Mouse (Mus musculus): ENCODE measurements around the gene Bdh2. TPM values are rescaled to one million over a fixed set of nuclear protein-coding genes. Genes with fewer than 3 reads are reported as not detected.
A peak's percentile ranks its signal among the peaks of the same experiment; 100 is the strongest.

The Bdh2 gene
- 2.4 and 4.1 TPM in 2 replicates for polyA plus RNA-seq (2012; rRNA removed)

DNA sequence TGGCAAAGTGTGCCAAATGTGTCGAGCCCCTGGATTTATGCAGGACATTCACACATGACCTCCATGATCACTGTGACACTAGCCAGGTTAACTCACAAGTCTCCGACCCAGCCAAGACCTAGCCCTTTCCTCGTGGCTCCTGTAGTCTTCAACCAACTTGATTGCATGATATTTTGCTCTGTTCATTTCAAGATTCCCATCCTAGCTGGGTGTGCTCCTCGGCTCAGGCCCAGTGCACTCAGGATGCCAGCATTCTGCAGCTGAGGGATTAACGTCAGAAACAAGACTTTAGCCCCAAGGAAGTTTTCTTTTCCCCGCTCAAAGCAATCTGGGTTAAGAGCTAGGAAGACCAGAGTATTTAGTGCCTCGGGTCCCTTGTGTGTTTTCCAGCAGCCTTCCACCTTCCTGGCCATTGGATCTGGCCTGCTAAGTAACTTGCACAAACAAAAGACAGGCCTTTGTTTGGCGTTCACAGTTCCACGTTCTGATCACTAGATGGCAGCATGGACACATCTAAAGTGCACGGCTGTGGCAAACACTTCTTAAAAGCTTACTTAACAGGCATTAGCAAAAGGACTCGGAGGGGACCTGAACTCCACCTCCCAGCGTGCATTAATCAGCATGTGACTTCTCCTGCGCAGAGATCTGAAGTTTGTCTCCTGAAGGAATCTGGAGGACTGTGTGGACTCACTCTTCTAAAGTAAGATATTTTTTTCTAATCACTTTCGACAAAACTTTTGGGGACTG lies at the start of gene Bdh2:
Bdh2 (plus strand) TSS at position 553 of the 747 bp plus-strand sequence.
- no peak within 1 kb of the TSS for H3K4me3 ChIP-seq (ENCODE audit: insufficient read depth, low read length)
- H3K4me1 ChIP-seq (ENCODE audit: control insufficient read depth, insufficient read depth, low read length), result no peaks in the 10 kb centered on the region
- TF ChIP-seq CTCF (IDR thresholded peaks at IDR 0.05; ENCODE audit: extremely low read depth, insufficient read depth, low read length) (peak; percentile 95), POLR2A (IDR thresholded peaks at IDR 0.05; ENCODE audit: extremely low read depth, insufficient read depth, low read length) (no peak)
- no peak within 1 kb of the TSS for H3K27ac ChIP-seq (ENCODE audit: insufficient read depth, low read length)

GRCm38 (mm10) chr3:135232058-135232457 lies 49.0 kb upstream of the Bdh2 start:
- TF ChIP-seq POLR2A (IDR thresholded peaks at IDR 0.05; ENCODE audit: extremely low read depth, insufficient read depth, low read length), result no peak
- TF ChIP-seq CTCF (IDR thresholded peaks at IDR 0.05; ENCODE audit: extremely low read depth, insufficient read depth, low read length), result no peak
- Histone ChIP-seq H3K4me1 (ENCODE audit: control insufficient read depth, insufficient read depth, low read length) (no peaks in the 10 kb centered on the region), H3K27ac (ENCODE audit: insufficient read depth, low read length) (no peak overlapping the region), H3K4me3 (ENCODE audit: insufficient read depth, low read length) (no peak overlapping the region)

GRCm38 (mm10) chr3:135232462-135232861 lies 48.6 kb upstream of the Bdh2 start:
- Histone ChIP-seq H3K27ac (ENCODE audit: insufficient read depth, low read length) (no peak overlapping the region), H3K4me1 (ENCODE audit: control insufficient read depth, insufficient read depth, low read length) (no peaks in the 10 kb centered on the region), H3K4me3 (ENCODE audit: insufficient read depth, low read length) (no peak overlapping the region)
- TF ChIP-seq CTCF (IDR thresholded peaks at IDR 0.05; ENCODE audit: extremely low read depth, insufficient read depth, low read length), result no peak

GRCm38 (mm10) chr3:135245733-135246132 lies 35.3 kb upstream of the Bdh2 start:
- H3K27ac ChIP-seq (ENCODE audit: insufficient read depth, low read length), result no peak overlapping the region
- H3K4me3 ChIP-seq (ENCODE audit: insufficient read depth, low read length), result no peak overlapping the region
- H3K4me1 ChIP-seq (ENCODE audit: control insufficient read depth, insufficient read depth, low read length), result no peaks in the 10 kb centered on the region
- no peak for TF ChIP-seq POLR2A (IDR thresholded peaks at IDR 0.05; ENCODE audit: extremely low read depth, insufficient read depth, low read length)
- peak; percentile 29; the same call in 1 of the 2 replicates for TF ChIP-seq CTCF (IDR thresholded peaks at IDR 0.05; ENCODE audit: extremely low read depth, insufficient read depth, low read length)

- Histone ChIP-seq H3K27ac (ENCODE audit: insufficient read depth, low read length) (no peak overlapping the region), H3K4me3 (ENCODE audit: insufficient read depth, low read length) (no peak overlapping the region), H3K4me1 (ENCODE audit: control insufficient read depth, insufficient read depth, low read length) (no peaks in the 10 kb centered on the region)
- TF ChIP-seq CTCF (IDR thresholded peaks at IDR 0.05; ENCODE audit: extremely low read depth, insufficient read depth, low read length) (no peak), POLR2A (IDR thresholded peaks at IDR 0.05; ENCODE audit: extremely low read depth, insufficient read depth, low read length) (no peak)
Observed at GRCm38 (mm10) chr3:135246828-135247227, 34.2 kb upstream of the Bdh2 start.

GRCm38 (mm10) chr3:135249104-135249503 lies 31.9 kb upstream of the Bdh2 start:
- TF ChIP-seq CTCF (IDR thresholded peaks at IDR 0.05; ENCODE audit: extremely low read depth, insufficient read depth, low read length) (no peak), POLR2A (IDR thresholded peaks at IDR 0.05; ENCODE audit: extremely low read depth, insufficient read depth, low read length) (no peak)
- Histone ChIP-seq H3K27ac (ENCODE audit: insufficient read depth, low read length) (no peak overlapping the region), H3K4me3 (ENCODE audit: insufficient read depth, low read length) (no peak overlapping the region), H3K4me1 (ENCODE audit: control insufficient read depth, insufficient read depth, low read length) (no peaks in the 10 kb centered on the region)

- Histone ChIP-seq H3K4me1 (ENCODE audit: control insufficient read depth, insufficient read depth, low read length) (no peaks in the 10 kb centered on the region), H3K27ac (ENCODE audit: insufficient read depth, low read length) (no peak overlapping the region)
- TF ChIP-seq POLR2A (IDR thresholded peaks at IDR 0.05; ENCODE audit: extremely low read depth, insufficient read depth, low read length) (no peak), CTCF (IDR thresholded peaks at IDR 0.05; ENCODE audit: extremely low read depth, insufficient read depth, low read length) (no peak)
Observed at GRCm38 (mm10) chr3:135251825-135252224, 29.2 kb upstream of the Bdh2 start.

GRCm38 (mm10) chr3:135254784-135255183 lies 26.2 kb upstream of the Bdh2 start:
- TF ChIP-seq CTCF (IDR thresholded peaks at IDR 0.05; ENCODE audit: extremely low read depth, insufficient read depth, low read length) (no peak), POLR2A (IDR thresholded peaks at IDR 0.05; ENCODE audit: extremely low read depth, insufficient read depth, low read length) (no peak)
- Histone ChIP-seq H3K4me3 (ENCODE audit: insufficient read depth, low read length) (no peak overlapping the region), H3K27ac (ENCODE audit: insufficient read depth, low read length) (no peak overlapping the region), H3K4me1 (ENCODE audit: control insufficient read depth, insufficient read depth, low read length) (no peaks in the 10 kb centered on the region)

More at GRCm38 (mm10) chr3:135251825-135252224, 29.2 kb upstream of the Bdh2 start:
- H3K4me3 ChIP-seq (ENCODE audit: insufficient read depth, low read length), result no peak overlapping the region

GRCm38 (mm10) chr3:135258919-135259318 lies 22.1 kb upstream of the Bdh2 start:
- Histone ChIP-seq H3K27ac (ENCODE audit: insufficient read depth, low read length) (no peak overlapping the region), H3K4me3 (ENCODE audit: insufficient read depth, low read length) (no peak overlapping the region), H3K4me1 (ENCODE audit: control insufficient read depth, insufficient read depth, low read length) (no peaks in the 10 kb centered on the region)
- TF ChIP-seq CTCF (IDR thresholded peaks at IDR 0.05; ENCODE audit: extremely low read depth, insufficient read depth, low read length), result no peak
- TF ChIP-seq POLR2A (IDR thresholded peaks at IDR 0.05; ENCODE audit: extremely low read depth, insufficient read depth, low read length), result no peak

DNA sequence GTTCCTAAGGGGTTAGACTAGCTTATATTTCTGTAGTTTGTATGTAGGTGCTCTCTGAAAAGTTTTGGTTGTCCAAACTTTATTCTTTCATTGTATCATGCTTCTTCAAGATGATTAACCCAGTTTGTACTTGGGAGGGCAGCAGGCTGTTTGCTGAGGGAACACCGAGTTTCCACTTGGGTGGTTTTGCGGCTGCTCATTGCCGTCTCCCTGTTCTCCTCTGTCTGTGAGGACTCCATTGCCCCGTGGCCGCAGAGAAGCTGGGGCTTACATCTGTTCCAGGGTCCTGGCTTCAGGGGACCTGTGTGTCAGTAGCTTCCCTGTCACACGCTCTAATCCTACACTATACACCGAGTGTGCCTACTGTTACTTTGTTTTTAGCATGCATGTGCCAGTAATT lies 20.8 kb upstream of the Bdh2 start:
- Histone ChIP-seq H3K4me3 (ENCODE audit: insufficient read depth, low read length) (no peak overlapping the region), H3K27ac (ENCODE audit: insufficient read depth, low read length) (no peak overlapping the region), H3K4me1 (ENCODE audit: control insufficient read depth, insufficient read depth, low read length) (no peaks in the 10 kb centered on the region)
- TF ChIP-seq CTCF (IDR thresholded peaks at IDR 0.05; ENCODE audit: extremely low read depth, insufficient read depth, low read length), result no peak
- TF ChIP-seq POLR2A (IDR thresholded peaks at IDR 0.05; ENCODE audit: extremely low read depth, insufficient read depth, low read length), result no peak
